Mouse (Mus musculus) MEL (cell line): ENCODE measurements around the gene Sp2. TPM values are rescaled to one million over a fixed set of nuclear protein-coding genes. Genes with fewer than 3 reads are reported as not detected.

Source experiments
- DNase-seq: peaks from one replicate; pipeline ENCODE4 v3.0.0; 2011; ENCODE audit warnings: low read depth, low spot score
- H3K27ac ChIP-seq: 2 replicates; pipeline ENCODE4 v1.5.1; 2012; ENCODE audit warnings: low read depth, mild to moderate bottlenecking, control low read depth, low read length, moderate library complexity; ENCODE audit not compliant: control insufficient read depth
- H3K27me3 ChIP-seq, 2 experiments: fragments of 150-350 bp in 1 of 2; sonication (generic) in 1 of 2; 2 replicates each; pipeline ENCODE4 v1.6.1; 2012; ENCODE audit warnings: low read length in 2 of 2, mild to moderate bottlenecking in 2 of 2, improper control_type of control experiment in 1 of 2, moderate library complexity in 1 of 2; ENCODE audit not compliant: insufficient read depth in 2 of 2, control insufficient read depth in 1 of 2
- H3K36me3 ChIP-seq, 2 experiments: 2 replicates each; pipeline ENCODE4 v1.6.1; 2012 to 2014; ENCODE audit warnings: low read length in 2 of 2, improper control_type of control experiment in 1 of 2, inconsistent platforms in 1 of 2, mild to moderate bottlenecking in 1 of 2; ENCODE audit not compliant: insufficient read depth in 2 of 2, control insufficient read depth in 1 of 2
- H3K4me1 ChIP-seq, 2 experiments: fragments of 150-350 bp in 1 of 2; sonication (generic) in 1 of 2; 2 replicates each; pipeline ENCODE4 v1.6.1; 2012; ENCODE audit warnings: low read length in 2 of 2, improper control_type of control experiment in 1 of 2, mild to moderate bottlenecking in 1 of 2; ENCODE audit not compliant: insufficient read depth in 2 of 2, control insufficient read depth in 1 of 2
- H3K4me3 ChIP-seq, 2 experiments: fragments of 150-350 bp in 1 of 2; sonication (generic) in 1 of 2; 2 replicates each; pipeline ENCODE4 v1.5.1; 2012; ENCODE audit warnings: low read depth in 2 of 2, low read length in 2 of 2, mild to moderate bottlenecking in 2 of 2, moderate library complexity in 2 of 2, control low read depth in 1 of 2, improper control_type of control experiment in 1 of 2; ENCODE audit not compliant: control insufficient read depth in 1 of 2, insufficient read depth in 1 of 2
- H3K79me2 ChIP-seq: 2 replicates; pipeline ENCODE4 v1.6.1; 2012; ENCODE audit warnings: mild to moderate bottlenecking, low read length, moderate library complexity; ENCODE audit not compliant: control insufficient read depth, poor library complexity, insufficient read depth
- H3K9ac ChIP-seq: 2 replicates; pipeline ENCODE4 v1.6.1; 2012; ENCODE audit warnings: low read depth, mild to moderate bottlenecking, control low read depth, low read length, moderate library complexity; ENCODE audit not compliant: control insufficient read depth, poor library complexity, severe bottlenecking
- H3K9me3 ChIP-seq: fragments of 150-350 bp; sonication (generic); replicated peaks from 2 replicates; pipeline ENCODE4 v1.6.1; 2012; ENCODE audit warnings: mild to moderate bottlenecking, low read length, improper control_type of control experiment, moderate library complexity; ENCODE audit not compliant: insufficient read depth
- BHLHE40 ChIP-seq: IDR thresholded peaks from 2 replicates; pipeline ENCODE4 v1.6.1; 2012; ENCODE audit warnings: low read depth, mild to moderate bottlenecking, inconsistent platforms, low read length, improper control_type of control experiment, borderline replicate concordance
- CTCF ChIP-seq, 3 experiments: IDR thresholded peaks in 2 of 3; conservative IDR thresholded peaks in 1 of 3; 2 replicates each; pipeline ENCODE4 v1.5.1; 2011 to 2012; ENCODE audit warnings: low read length in 3 of 3, low read depth in 2 of 3, mild to moderate bottlenecking in 2 of 3, improper control_type of control experiment in 1 of 3, inconsistent platforms in 1 of 3, mixed read lengths in 1 of 3, moderate library complexity in 1 of 3; ENCODE audit not compliant: control insufficient read depth in 1 of 3, insufficient read depth in 1 of 3, poor library complexity in 1 of 3, severe bottlenecking in 1 of 3
- E2F4 ChIP-seq: IDR thresholded peaks from 2 replicates; pipeline ENCODE4 v1.6.1; 2011; ENCODE audit warnings: low read depth, low read length, improper control_type of control experiment, borderline replicate concordance
- ELF1 ChIP-seq: IDR thresholded peaks from 2 replicates; pipeline ENCODE4 v1.6.1; 2014; ENCODE audit warnings: low read depth, mild to moderate bottlenecking, inconsistent platforms, low read length, improper control_type of control experiment, moderate library complexity
- EP300 ChIP-seq, 2 experiments: IDR thresholded peaks; 2 replicates each; pipeline ENCODE4 v1.6.1; 2011; ENCODE audit warnings: improper control_type of control experiment in 2 of 2, low read length in 2 of 2, low read depth in 1 of 2, mild to moderate bottlenecking in 1 of 2
- ETS1 ChIP-seq: IDR thresholded peaks from 2 replicates; pipeline ENCODE4 v1.6.1; 2012; ENCODE audit warnings: low read depth, mild to moderate bottlenecking, inconsistent platforms, low read length, improper control_type of control experiment, moderate library complexity
- GABPA ChIP-seq: IDR thresholded peaks from 2 replicates; pipeline ENCODE4 v1.6.1; 2012; ENCODE audit warnings: low read depth, mild to moderate bottlenecking, inconsistent platforms, low read length, improper control_type of control experiment, moderate library complexity
- GATA1 ChIP-seq: IDR thresholded peaks from 2 replicates; pipeline ENCODE4 v1.6.1; 2011; ENCODE audit warnings: low read depth, low read length, improper control_type of control experiment
- HCFC1 ChIP-seq: IDR thresholded peaks from 2 replicates; pipeline ENCODE4 v1.6.1; 2012; ENCODE audit warnings: low read depth, mild to moderate bottlenecking, inconsistent platforms, low read length, improper control_type of control experiment, moderate library complexity
- MAX ChIP-seq: IDR thresholded peaks from 2 replicates; pipeline ENCODE4 v1.6.1; 2011; ENCODE audit warnings: low read length, improper control_type of control experiment
- MAZ ChIP-seq: IDR thresholded peaks from 2 replicates; pipeline ENCODE4 v1.6.1; 2012; ENCODE audit warnings: low read depth, mild to moderate bottlenecking, inconsistent platforms, low read length, improper control_type of control experiment
- MXI1 ChIP-seq: IDR thresholded peaks from 2 replicates; pipeline ENCODE4 v1.6.1; 2011; ENCODE audit warnings: mild to moderate bottlenecking, low read depth, low read length, improper control_type of control experiment
- NELFE ChIP-seq: IDR thresholded peaks from 2 replicates; pipeline ENCODE4 v1.6.1; 2011; ENCODE audit warnings: low read depth, low read length, improper control_type of control experiment
- NRF1 ChIP-seq: IDR thresholded peaks from 2 replicates; pipeline ENCODE4 v1.6.1; 2014; ENCODE audit warnings: low read depth, mild to moderate bottlenecking, inconsistent platforms, low read length, improper control_type of control experiment, moderate library complexity; ENCODE audit not compliant: poor library complexity, insufficient read depth, severe bottlenecking
- POLR2A ChIP-seq, 2 experiments: IDR thresholded peaks; 2 replicates each; pipeline ENCODE4 v1.6.1; 2011 to 2012; ENCODE audit warnings: low read length in 2 of 2, mild to moderate bottlenecking in 2 of 2, control low read depth in 1 of 2, improper control_type of control experiment in 1 of 2, low read depth in 1 of 2, moderate library complexity in 1 of 2; ENCODE audit not compliant: control insufficient read depth in 1 of 2, insufficient read depth in 1 of 2, poor library complexity in 1 of 2
- POLR2AphosphoS5 ChIP-seq: IDR thresholded peaks from 2 replicates; pipeline ENCODE4 v1.6.1; 2012; ENCODE audit warnings: low read depth, borderline replicate concordance, mild to moderate bottlenecking, inconsistent platforms, low read length, moderate library complexity, mixed read lengths
- RAD21 ChIP-seq: IDR thresholded peaks from 2 replicates; pipeline ENCODE4 v1.6.1; 2011; ENCODE audit warnings: mild to moderate bottlenecking, low read depth, low read length, improper control_type of control experiment
- RCOR1 ChIP-seq: IDR thresholded peaks from 2 replicates; pipeline ENCODE4 v1.6.1; 2012; ENCODE audit warnings: low read depth, mild to moderate bottlenecking, inconsistent platforms, low read length, improper control_type of control experiment
- SIN3A ChIP-seq: IDR thresholded peaks from 2 replicates; pipeline ENCODE4 v1.6.1; 2012; ENCODE audit warnings: low read length, improper control_type of control experiment, inconsistent platforms
- TAL1 ChIP-seq: IDR thresholded peaks from 2 replicates; pipeline ENCODE4 v1.6.1; 2012; ENCODE audit warnings: mild to moderate bottlenecking, inconsistent platforms, low read length, moderate library complexity, mixed read lengths
- TBP ChIP-seq: IDR thresholded peaks from 2 replicates; pipeline ENCODE4 v1.8.0; 2011; ENCODE audit warnings: low read depth, low read length, improper control_type of control experiment
- TCF12 ChIP-seq: IDR thresholded peaks from 2 replicates; pipeline ENCODE4 v1.6.1; 2014; ENCODE audit warnings: low read depth, mild to moderate bottlenecking, inconsistent platforms, low read length, improper control_type of control experiment, moderate library complexity
- UBTF ChIP-seq: IDR thresholded peaks from 2 replicates; pipeline ENCODE4 v1.6.1; 2012; ENCODE audit warnings: low read depth, mild to moderate bottlenecking, inconsistent platforms, low read length, improper control_type of control experiment, moderate library complexity, borderline replicate concordance; ENCODE audit not compliant: insufficient read depth
- USF1 ChIP-seq: IDR thresholded peaks from 2 replicates; pipeline ENCODE4 v1.6.1; 2014; ENCODE audit warnings: low read depth, mild to moderate bottlenecking, inconsistent platforms, low read length, improper control_type of control experiment, moderate library complexity
- ZC3H11A ChIP-seq: IDR thresholded peaks from 2 replicates; pipeline ENCODE4 v1.6.1; 2012; ENCODE audit warnings: low read depth, mild to moderate bottlenecking, inconsistent platforms, low read length, improper control_type of control experiment
- polyA plus RNA-seq, 2 experiments: library from polyadenylated mRNA; stranded (reverse) in 1 of 2; unstranded in 1 of 2; fragments of >175 nt in 1 of 2; fragments of >200 nt in 1 of 2; gene quantifications; 2 replicates each; pipeline versions ENCODE4 v1.2.1 to v1.2.4; 2012; ENCODE audit warnings: low replicate concordance in 2 of 2, low read depth in 1 of 2; ENCODE audit not compliant: insufficient read length in 2 of 2, insufficient read depth in 1 of 2, missing spikeins in 1 of 2
- total RNA-seq: library from RNA; depleted of rRNA; stranded (reverse); fragments of 300-350 nt; gene quantifications from 2 replicates; pipeline ENCODE4 v1.2.3, GENCODE M21; 2012

The Sp2 gene
- total and polyA plus RNA-seq, 3 experiments = 1.4 to 20.3 TPM; not detected in 1

GRCm38 (mm10) chr11:96996773-96997379 lies 14.1 kb upstream of the Sp2 start:
- H3K4me3 ChIP-seq = no peak overlapping the region

GRCm38 (mm10) chr11:96995836-96996772 lies 13.3 kb upstream of the Sp2 start:
- H3K4me1 ChIP-seq = peaks cover 0 to 20% of the 10 kb centered on the region in 2 experiments
- no peaks in the 10 kb centered on the region for H3K9me3 ChIP-seq
- peaks cover 2 to 13% of the 10 kb centered on the region in 2 experiments; a peak in 3 of 4 replicates for H3K27me3 ChIP-seq
- H3K36me3 ChIP-seq = peaks cover 0 to 15% of the 10 kb centered on the region in 2 experiments; a peak in 2 of 4 replicates
- H3K4me3 ChIP-seq = no peak overlapping the region
- TF ChIP-seq EP300 (IDR thresholded peaks at IDR 0.05; ENCODE audit: low read depth in 1 of 2, low read length in 2 of 2) (no peak), RCOR1 (no peak), NRF1 (no peak), ZC3H11A (no peak), MXI1 (no peak), TBP (no peak), TCF12 (no peak), MAZ (no peak), POLR2A (IDR thresholded peaks at IDR 0.05; ENCODE audit: control insufficient read depth in 1 of 2, insufficient read depth in 1 of 2, low read depth in 1 of 2, low read length in 2 of 2, poor library complexity in 1 of 2) (no peak), BHLHE40 (no peak), SIN3A (no peak)
- H3K27ac ChIP-seq = no peak overlapping the region
- H3K79me2 ChIP-seq = no peaks in the 10 kb centered on the region
- H3K9ac ChIP-seq = no peak overlapping the region
- peak; percentile 25 for DNase-seq

More at GRCm38 (mm10) chr11:96996773-96997379, 14.1 kb upstream of the Sp2 start:
- no peak for DNase-seq
- Histone ChIP-seq H3K9ac (no peak overlapping the region), H3K9me3 (no peaks in the 10 kb centered on the region), H3K4me1 (peaks cover 0 to 21% of the 10 kb centered on the region in 2 experiments), H3K27me3 (peaks cover 2 to 15% of the 10 kb centered on the region in 2 experiments), H3K27ac (no peak overlapping the region), H3K79me2 (no peaks in the 10 kb centered on the region), H3K36me3 (peaks cover 0 to 15% of the 10 kb centered on the region in 2 experiments; a peak in 2 of 4 replicates)
- no peak for TF ChIP-seq MAX
- TF ChIP-seq MAZ = no peak
- no peak for TF ChIP-seq NELFE
- no peak for TF ChIP-seq POLR2A (IDR thresholded peaks at IDR 0.05; ENCODE audit: control insufficient read depth in 1 of 2, insufficient read depth in 1 of 2, low read depth in 1 of 2, low read length in 2 of 2, poor library complexity in 1 of 2)
- TF ChIP-seq CTCF (IDR thresholded peaks at IDR 0.05 in 2 of 3, conservative IDR thresholded peaks at IDR 0.05 in 1 of 3; ENCODE audit: control insufficient read depth in 1 of 3, insufficient read depth in 1 of 3, low read depth in 2 of 3, low read length in 3 of 3, poor library complexity in 1 of 3, severe bottlenecking in 1 of 3) = no peak
- no peak for TF ChIP-seq RCOR1
- TF ChIP-seq USF1 = no peak
- no peak for TF ChIP-seq UBTF
- TF ChIP-seq ELF1 = no peak
- no peak for TF ChIP-seq E2F4
- no peak for TF ChIP-seq GABPA
- no peak for TF ChIP-seq RAD21
- no peak for TF ChIP-seq MXI1
- no peak for TF ChIP-seq GATA1
- TF ChIP-seq POLR2AphosphoS5 = no peak
- no peak for TF ChIP-seq HCFC1
- TF ChIP-seq ZC3H11A = no peak
- no peak for TF ChIP-seq NRF1
- no peak for TF ChIP-seq TAL1
- TF ChIP-seq ETS1 = no peak
